Mouse (Mus musculus): ENCODE results near the gene Hectd1. TPM values are rescaled to one million over a fixed set of nuclear protein-coding genes. Genes with fewer than 3 reads are reported as not detected.

Hectd1 gene
- total RNA-seq (2021), result 10 to 100 TPM; 84.3 to 90.9 TPM
- long read RNA-seq, experiment 1, full-length matches to known transcripts, result 9 of 73 reads
- long read RNA-seq, experiment 1, partial matches to known transcripts, result 29 of 73 reads
- long read RNA-seq, experiment 1, other reads (novel, unspliced or antisense), result 35 of 73 reads
- long read RNA-seq, experiment 2, full-length matches to known transcripts, result 5 of 82 reads
- long read RNA-seq, experiment 2, partial matches to known transcripts, result 44 of 82 reads
- long read RNA-seq, experiment 2, other reads (novel, unspliced or antisense), result 33 of 82 reads

GRCm38 (mm10) chr12:51829290-51830076, at the start of gene Hectd1:
TSS of gene Hectd1 (minus strand) at chr12:51829536.
- peak; percentile 83 for DNase-seq (ENCODE audit: low spot score)

DNA sequence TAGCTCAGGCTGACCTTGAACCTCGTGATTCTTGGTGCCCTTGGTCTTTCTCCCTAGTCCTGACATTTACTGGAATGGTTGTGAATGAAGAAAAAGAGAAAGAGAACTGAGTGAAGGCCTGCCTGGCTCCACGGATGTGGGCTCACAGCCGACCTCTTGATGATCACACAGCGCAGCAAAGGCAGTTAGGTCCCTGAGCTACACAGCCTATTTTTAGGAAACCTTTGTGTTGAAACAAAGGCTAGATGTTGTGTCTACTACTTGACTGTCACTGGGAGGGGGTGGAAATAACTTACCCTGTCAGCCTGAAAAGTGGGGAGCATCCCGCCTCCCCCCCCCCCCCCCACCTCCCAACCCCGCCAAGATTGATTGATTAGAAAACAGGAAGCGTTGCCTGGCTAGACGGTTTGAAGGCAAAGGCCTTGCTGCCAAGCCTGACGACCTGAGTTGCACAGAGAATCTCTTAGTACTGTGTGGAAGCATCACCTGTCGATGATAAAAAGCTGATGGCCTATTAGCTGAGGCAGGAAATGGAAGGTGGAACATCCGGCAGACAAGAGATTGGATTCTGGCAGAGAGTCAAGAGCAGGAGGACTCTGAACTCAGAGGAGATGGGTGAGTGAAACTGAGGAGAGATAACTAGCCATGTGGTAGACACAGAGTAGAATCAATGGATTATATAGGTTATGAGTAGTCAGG, 42.3 kb upstream of the Hectd1 start:
- no peak for DNase-seq (ENCODE audit: low spot score)

DNA sequence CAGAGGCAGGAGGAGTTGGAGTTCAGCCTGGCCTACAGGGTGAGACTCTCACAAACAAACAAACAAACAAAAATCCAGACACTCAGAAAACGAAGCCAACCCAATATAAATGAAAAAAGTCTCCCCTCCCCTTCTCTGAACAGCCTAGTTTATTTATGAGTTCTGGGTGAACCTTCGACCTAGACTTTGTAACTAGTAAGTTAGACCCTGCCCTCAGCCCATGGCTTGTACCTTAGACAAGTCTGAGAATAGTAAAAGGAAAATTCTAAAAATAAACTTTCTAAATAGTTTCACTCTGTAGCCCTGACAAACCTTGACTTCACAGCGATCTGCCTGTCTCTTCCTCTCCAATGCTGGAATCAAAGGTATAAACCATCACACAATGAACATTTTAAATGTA, 40.2 kb upstream of the Hectd1 start:
- DNase-seq (ENCODE audit: low spot score), result no peak

DNA sequence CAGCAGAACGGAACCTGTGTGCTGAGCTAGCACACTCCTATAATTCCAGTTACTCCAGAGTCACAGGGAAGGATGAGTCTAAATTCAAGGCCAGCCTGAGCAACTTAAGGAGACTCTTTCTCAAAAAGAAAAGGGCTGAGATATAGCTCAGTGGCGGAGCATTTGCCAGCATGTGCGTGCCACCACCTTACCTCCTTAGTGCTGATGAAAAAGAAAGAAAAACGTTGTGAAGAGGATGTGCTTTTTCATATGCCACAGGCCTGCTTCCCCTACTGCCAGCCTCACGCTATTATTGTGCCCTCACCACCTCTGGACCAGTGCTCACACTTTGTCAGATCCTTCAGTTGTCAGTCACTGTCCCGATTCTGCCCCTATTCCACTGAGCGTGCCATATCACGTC, 37.7 kb upstream of the Hectd1 start:
- no peak for DNase-seq (ENCODE audit: low spot score)

DNA sequence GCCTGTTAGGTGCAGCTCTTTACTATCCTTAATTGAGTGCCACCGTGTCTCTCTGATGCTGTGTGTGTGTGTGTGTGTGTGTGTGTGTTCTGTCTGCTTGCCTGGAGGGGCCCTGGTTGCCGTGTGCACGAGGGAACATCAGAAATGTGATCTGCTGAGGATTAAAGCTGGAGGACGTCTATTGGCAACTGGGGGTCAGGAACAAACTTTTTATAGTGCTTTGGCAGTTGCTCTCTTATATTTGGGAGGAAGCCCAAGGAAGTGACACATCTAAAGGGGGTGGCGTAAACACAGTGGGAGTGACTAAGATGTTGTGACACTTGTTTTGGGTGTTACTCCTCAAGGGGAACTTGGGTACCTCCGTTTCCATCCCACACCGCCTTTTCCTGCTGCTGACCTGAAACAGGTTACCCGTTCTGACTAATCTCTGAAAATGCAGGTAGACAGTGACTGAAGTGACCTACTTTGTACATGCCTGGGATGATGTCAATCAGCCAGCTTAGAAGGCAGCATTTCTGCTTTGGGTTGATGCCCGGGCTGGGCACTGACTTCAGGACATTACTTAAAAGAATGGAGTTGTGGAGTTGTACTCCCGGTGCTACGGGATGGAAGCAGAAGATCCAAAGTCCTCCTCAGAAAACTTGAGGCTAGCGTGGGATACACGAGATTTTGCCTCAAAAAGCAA, 37.0 kb upstream of the Hectd1 start:
- DNase-seq (ENCODE audit: low spot score), result peak; percentile 93

GRCm38 (mm10) chr12:51865790-51866179, 36.4 kb upstream of the Hectd1 start:
- DNase-seq (ENCODE audit: low spot score), result peak; percentile 75

DNA sequence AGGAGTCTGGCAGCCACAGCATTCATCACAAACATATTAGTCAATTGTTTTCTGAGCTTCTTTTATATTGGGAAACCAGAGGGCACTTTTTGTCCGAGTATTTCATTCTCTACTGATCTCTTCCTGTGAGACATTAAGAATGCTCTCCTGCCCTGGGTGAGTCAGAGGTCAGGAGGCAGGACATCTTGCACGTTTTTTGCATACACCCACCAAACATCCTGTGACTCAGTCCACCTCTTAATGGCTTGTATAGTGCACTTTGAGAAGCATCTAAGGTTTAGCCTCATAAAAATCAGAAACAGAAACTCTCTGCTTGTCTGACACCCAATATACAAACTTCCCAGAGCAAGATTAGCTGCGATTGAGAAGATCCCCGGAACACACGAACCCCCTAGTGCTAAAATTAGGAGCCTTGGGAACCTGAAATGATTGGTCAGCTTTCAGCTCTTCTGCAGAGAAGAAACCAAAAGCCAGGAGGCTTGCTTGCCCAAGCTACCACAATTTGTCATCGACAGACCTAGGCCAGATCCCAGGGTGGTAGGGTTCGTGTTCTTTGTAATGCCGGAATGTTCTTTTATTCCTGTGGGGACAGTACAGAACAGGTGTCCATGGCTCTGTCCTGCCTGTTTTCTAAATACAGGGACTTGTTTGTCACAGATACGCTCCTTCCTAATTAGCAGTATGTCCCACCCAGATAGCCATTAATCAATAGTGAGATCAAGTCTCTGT, 35.9 kb upstream of the Hectd1 start:
- DNase-seq (ENCODE audit: low spot score), result peak; percentile 62

DNA sequence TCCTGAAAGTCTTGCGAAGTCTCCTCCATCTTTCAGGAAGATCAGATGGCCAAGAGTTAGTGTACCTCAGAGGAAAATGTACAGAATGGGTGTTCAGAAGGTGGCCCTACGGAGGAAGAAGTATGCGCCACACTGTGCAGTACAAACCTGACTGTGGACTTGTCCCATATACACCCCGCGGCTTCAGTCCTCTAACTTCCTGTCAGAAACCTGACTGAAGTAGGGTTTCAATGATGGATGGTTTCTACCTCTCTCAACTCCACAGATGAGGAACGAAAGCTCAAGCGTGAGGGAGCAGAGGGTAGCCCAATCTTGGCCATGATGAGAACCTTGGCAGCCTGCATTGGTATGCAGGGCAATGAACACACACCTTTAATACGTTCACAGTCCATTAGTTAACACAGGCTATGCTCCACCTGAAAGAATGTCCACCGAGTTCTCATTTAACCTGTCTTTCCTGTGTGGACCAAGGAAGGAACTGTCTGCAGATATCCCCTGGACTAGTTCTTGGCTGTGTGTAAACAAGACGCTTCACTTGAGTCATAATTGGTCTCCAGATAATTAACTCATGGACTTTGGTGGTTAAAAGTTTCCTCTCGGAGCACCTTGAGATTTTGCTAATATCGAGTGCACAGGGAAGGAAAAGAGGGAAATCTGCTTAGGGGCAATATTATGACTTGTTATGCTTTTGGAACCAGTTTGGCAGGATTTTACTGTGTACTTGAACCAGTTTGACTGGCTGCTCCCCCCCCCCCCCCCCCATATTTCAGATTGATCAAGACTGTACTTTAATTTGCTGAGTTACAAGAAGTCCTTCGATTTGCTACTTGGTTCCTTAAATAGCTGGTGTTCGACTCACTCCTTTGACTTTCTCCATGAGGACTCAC, 34.0 kb upstream of the Hectd1 start:
- DNase-seq (ENCODE audit: low spot score), result no peak

GRCm38 (mm10) chr12:51858134-51859028, 29.0 kb upstream of the Hectd1 start:
- DNase-seq (ENCODE audit: low spot score), result no peak

- DNase-seq (ENCODE audit: low spot score), result no peak
Measured at GRCm38 (mm10) chr12:51856768-51857295, 27.5 kb upstream of the Hectd1 start.

DNA sequence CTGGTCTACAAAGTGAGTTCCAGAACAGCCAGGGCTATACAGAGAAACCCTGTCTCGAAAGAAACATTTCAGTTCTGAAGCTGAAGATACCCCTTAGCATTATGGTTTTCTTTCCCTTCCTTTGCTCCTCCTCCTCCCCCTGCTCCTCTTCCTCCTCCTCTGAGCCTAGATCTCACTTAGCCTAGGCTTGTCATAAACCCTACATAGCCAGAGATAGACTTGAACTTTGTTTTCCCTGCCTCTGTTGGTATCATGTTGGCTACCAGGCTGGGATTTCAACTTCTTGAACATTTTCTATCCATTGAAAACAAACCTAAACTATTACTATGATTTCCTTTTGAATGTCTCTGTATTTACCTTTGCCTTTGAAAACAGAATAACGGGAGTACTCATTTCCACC, 26.5 kb upstream of the Hectd1 start:
- DNase-seq (ENCODE audit: low spot score), result no peak

GRCm38 (mm10) chr12:51855453-51855852, 26.1 kb upstream of the Hectd1 start:
- DNase-seq (ENCODE audit: low spot score), result no peak

DNA sequence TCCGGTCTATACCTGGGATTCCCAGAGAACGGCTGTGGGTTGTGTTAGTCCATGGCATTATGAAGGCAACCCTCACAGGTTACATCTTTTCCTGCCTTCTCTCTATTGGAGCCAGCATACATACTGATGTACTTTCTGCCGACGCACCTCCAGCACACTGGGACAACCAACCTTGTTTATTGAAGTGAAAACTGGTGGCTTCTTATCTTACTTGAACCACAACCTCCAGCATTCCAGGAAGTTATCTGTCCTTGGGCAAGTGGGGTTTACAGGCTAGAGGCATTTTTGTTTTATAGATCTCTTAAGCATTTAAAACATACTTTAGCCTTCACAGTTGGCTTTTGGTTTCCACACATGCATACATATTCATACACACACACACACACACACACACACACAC, 22.3 kb upstream of the Hectd1 start:
- DNase-seq (ENCODE audit: low spot score), result no peak

- no peak for DNase-seq (ENCODE audit: low spot score)
Measured at GRCm38 (mm10) chr12:51851155-51851554, 21.8 kb upstream of the Hectd1 start.

GRCm38 (mm10) chr12:51850339-51850738, 21.0 kb upstream of the Hectd1 start:
- DNase-seq (ENCODE audit: low spot score), result no peak

- no peak for DNase-seq (ENCODE audit: low spot score)
Measured at GRCm38 (mm10) chr12:51849902-51850301, 20.6 kb upstream of the Hectd1 start.

DNA sequence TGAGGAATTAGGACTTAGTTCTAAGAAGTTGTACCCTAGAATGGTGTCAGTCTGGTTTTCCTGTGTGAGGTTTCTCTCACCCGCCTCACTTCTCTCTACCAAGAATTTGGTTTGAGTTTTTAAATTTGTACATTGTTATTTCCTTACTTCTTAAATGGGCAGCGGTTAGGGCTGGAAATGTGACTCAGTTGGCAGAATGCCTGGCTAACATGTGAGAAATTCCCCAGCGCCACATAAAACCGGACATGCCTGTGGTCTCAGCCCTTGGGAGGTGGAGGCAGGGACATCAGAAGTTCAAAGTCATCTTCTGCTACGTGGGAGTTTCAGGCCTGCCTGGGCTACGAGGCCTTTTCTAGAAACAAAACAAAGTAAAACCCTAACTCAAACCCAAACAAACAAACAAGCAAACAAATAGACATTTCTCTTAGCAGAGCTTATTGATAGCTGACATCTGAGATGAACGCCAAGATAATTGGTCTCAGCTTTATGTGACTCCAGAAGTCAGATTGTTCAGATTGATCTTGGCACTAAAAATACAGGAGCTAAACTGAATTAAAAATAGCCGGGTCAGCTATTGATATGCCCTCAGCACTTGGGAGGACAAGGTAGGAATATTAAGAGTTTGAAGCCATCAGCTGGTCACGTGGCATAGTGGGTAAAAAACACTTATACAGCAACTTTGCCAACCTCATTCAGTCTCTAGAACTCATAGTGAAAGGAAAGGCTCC, 18.8 kb upstream of the Hectd1 start:
- peak; percentile 70 for DNase-seq (ENCODE audit: low spot score)

DNA sequence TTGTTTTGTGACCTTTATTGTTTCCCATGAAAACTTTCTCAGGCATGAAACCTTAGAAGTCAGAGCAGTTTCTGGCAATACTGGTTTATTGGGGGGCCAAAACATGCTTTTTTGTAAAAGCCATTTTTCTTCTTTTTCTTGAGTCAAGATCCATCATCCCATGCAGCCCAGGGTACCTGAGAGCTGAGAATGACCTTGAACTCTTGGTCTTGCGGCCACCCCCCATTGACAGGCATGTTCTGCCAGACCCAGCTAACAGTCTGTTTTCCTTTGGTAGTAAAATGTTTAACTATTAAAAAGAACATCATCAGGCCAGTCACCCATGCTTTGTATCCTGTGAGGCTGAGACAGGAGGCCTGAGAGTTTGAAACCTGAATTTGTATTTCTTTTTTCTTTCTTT, 15.9 kb upstream of the Hectd1 start:
- no peak for DNase-seq (ENCODE audit: low spot score)
